Mouse (Mus musculus) olfactory bulb, adult 2 months (tissue): ENCODE data around the gene Ptgdr.

Experiments used
- CTCF ChIP-seq: fragments of 200-500 bp; IDR thresholded peaks from 2 replicates; pipeline ENCODE4 v1.5.1; 2012; ENCODE audit warnings: low read depth, mild to moderate bottlenecking, low read length, moderate library complexity; ENCODE audit not compliant: insufficient read depth
- POLR2A ChIP-seq: fragments of 200-500 bp; IDR thresholded peaks from 2 replicates; pipeline ENCODE4 v1.6.1; 2012; ENCODE audit warnings: mild to moderate bottlenecking, low read depth, low read length, moderate library complexity; ENCODE audit not compliant: insufficient read depth

GRCm38 (mm10) chr14:44827736-44828135, 31.4 kb downstream of the Ptgdr start:
- no peak for TF ChIP-seq CTCF
- TF ChIP-seq POLR2A = no peak
